Mouse (Mus musculus): ENCODE results near the gene 1700030K09Rik. TPM values are rescaled to one million over a fixed set of nuclear protein-coding genes. Genes with fewer than 3 reads are reported as not detected.
A peak's percentile ranks its signal among the peaks of the same experiment; 100 is the strongest.

The 1700030K09Rik gene
- polyA plus RNA-seq, 1 experiment, result 10.9 TPM

- H3K27me3 ChIP-seq (ENCODE audit: control insufficient read depth, insufficient read depth, low read length), result no peaks in the 10 kb centered on the region
- DNase-seq (ENCODE audit: low read depth in 1 of 2, low spot score in 2 of 2), result no peak
- 90% methylated on average over 6 of the region's 6 CpGs for WGBS
- peaks cover 48% of the 10 kb centered on the region for H3K36me3 ChIP-seq (ENCODE audit: control insufficient read depth, insufficient read depth, low read length)
- no peak overlapping the region for H3K4me3 ChIP-seq (ENCODE audit: extremely low read depth, insufficient read depth, insufficient read length)
- TF ChIP-seq CTCF (IDR thresholded peaks at IDR 0.05; ENCODE audit: extremely low read depth, insufficient read depth, insufficient read length, insufficient replicate concordance) (no peak), POLR2A (IDR thresholded peaks at IDR 0.05; ENCODE audit: low read depth, low read length) (no peak)
- no peaks in the 10 kb centered on the region for H3K4me1 ChIP-seq (ENCODE audit: control insufficient read depth, insufficient read depth, insufficient read length)
- no peak overlapping the region for H3K27ac ChIP-seq (ENCODE audit: insufficient read depth, low read length)
Measured at GRCm38 (mm10) chr8:72458457-72458856, 14.8 kb downstream of the 1700030K09Rik start.

- no peak for TF ChIP-seq POLR2A (IDR thresholded peaks at IDR 0.05; ENCODE audit: low read depth, low read length)
- TF ChIP-seq CTCF (IDR thresholded peaks at IDR 0.05; ENCODE audit: extremely low read depth, insufficient read depth, insufficient read length, insufficient replicate concordance), result no peak
- H3K27me3 ChIP-seq (ENCODE audit: control insufficient read depth, insufficient read depth, low read length), result no peaks in the 10 kb centered on the region
- no peak overlapping the region for H3K4me3 ChIP-seq (ENCODE audit: extremely low read depth, insufficient read depth, insufficient read length)
- H3K36me3 ChIP-seq (ENCODE audit: control insufficient read depth, insufficient read depth, low read length), result peaks cover 56% of the 10 kb centered on the region
- WGBS, result 92% methylated on average over 4 of the region's 4 CpGs
- no peaks in the 10 kb centered on the region for H3K4me1 ChIP-seq (ENCODE audit: control insufficient read depth, insufficient read depth, insufficient read length)
- DNase-seq (ENCODE audit: low read depth in 1 of 2, low spot score in 2 of 2), result no peak
- H3K27ac ChIP-seq (ENCODE audit: insufficient read depth, low read length), result no peak overlapping the region
Measured at GRCm38 (mm10) chr8:72459881-72460533, 16.3 kb downstream of the 1700030K09Rik start.

GRCm38 (mm10) chr8:72464211-72464610 lies 20.5 kb downstream of the 1700030K09Rik start:
- WGBS, result 99% methylated on average over 10 of the region's 10 CpGs
- Histone ChIP-seq H3K36me3 (ENCODE audit: control insufficient read depth, insufficient read depth, low read length) (peaks cover 88% of the 10 kb centered on the region), H3K4me3 (ENCODE audit: extremely low read depth, insufficient read depth, insufficient read length) (no peak overlapping the region), H3K27me3 (ENCODE audit: control insufficient read depth, insufficient read depth, low read length) (no peaks in the 10 kb centered on the region), H3K27ac (ENCODE audit: insufficient read depth, low read length) (no peak overlapping the region), H3K4me1 (ENCODE audit: control insufficient read depth, insufficient read depth, insufficient read length) (no peaks in the 10 kb centered on the region)
- TF ChIP-seq POLR2A (IDR thresholded peaks at IDR 0.05; ENCODE audit: low read depth, low read length) (no peak), CTCF (IDR thresholded peaks at IDR 0.05; ENCODE audit: extremely low read depth, insufficient read depth, insufficient read length, insufficient replicate concordance) (no peak)
- no peak for DNase-seq (ENCODE audit: low read depth in 1 of 2, low spot score in 2 of 2)

GRCm38 (mm10) chr8:72469243-72469642 lies 25.6 kb downstream of the 1700030K09Rik start:
- H3K4me1 ChIP-seq (ENCODE audit: control insufficient read depth, insufficient read depth, insufficient read length), result peaks cover 2% of the 10 kb centered on the region; the same call in 1 of the 2 replicates
- WGBS, result 93% methylated on average over 2 of the region's 2 CpGs
- H3K27ac ChIP-seq (ENCODE audit: insufficient read depth, low read length), result no peak overlapping the region
- H3K27me3 ChIP-seq (ENCODE audit: control insufficient read depth, insufficient read depth, low read length), result no peaks in the 10 kb centered on the region
- TF ChIP-seq POLR2A (IDR thresholded peaks at IDR 0.05; ENCODE audit: low read depth, low read length) (no peak), CTCF (IDR thresholded peaks at IDR 0.05; ENCODE audit: extremely low read depth, insufficient read depth, insufficient read length, insufficient replicate concordance) (no peak)
- DNase-seq (ENCODE audit: low read depth in 1 of 2, low spot score in 2 of 2), result no peak
- H3K36me3 ChIP-seq (ENCODE audit: control insufficient read depth, insufficient read depth, low read length), result peaks cover 60% of the 10 kb centered on the region
- H3K4me3 ChIP-seq (ENCODE audit: extremely low read depth, insufficient read depth, insufficient read length), result no peak overlapping the region

GRCm38 (mm10) chr8:72469984-72470383 lies 26.3 kb downstream of the 1700030K09Rik start:
- peaks cover 55% of the 10 kb centered on the region for H3K36me3 ChIP-seq (ENCODE audit: control insufficient read depth, insufficient read depth, low read length)

GRCm38 (mm10) chr8:72470684-72471083 lies 27.0 kb downstream of the 1700030K09Rik start:
- no peak for DNase-seq (ENCODE audit: low read depth in 1 of 2, low spot score in 2 of 2)

More at GRCm38 (mm10) chr8:72469984-72470383, 26.3 kb downstream of the 1700030K09Rik start:
- TF ChIP-seq POLR2A (IDR thresholded peaks at IDR 0.05; ENCODE audit: low read depth, low read length) (no peak), CTCF (IDR thresholded peaks at IDR 0.05; ENCODE audit: extremely low read depth, insufficient read depth, insufficient read length, insufficient replicate concordance) (no peak)
- peaks cover 2% of the 10 kb centered on the region for H3K4me1 ChIP-seq (ENCODE audit: control insufficient read depth, insufficient read depth, insufficient read length)
- no peak overlapping the region for H3K4me3 ChIP-seq (ENCODE audit: extremely low read depth, insufficient read depth, insufficient read length)
- no peaks in the 10 kb centered on the region for H3K27me3 ChIP-seq (ENCODE audit: control insufficient read depth, insufficient read depth, low read length)
- 96% methylated on average over 8 of the region's 8 CpGs for WGBS
- no peak for DNase-seq (ENCODE audit: low read depth in 1 of 2, low spot score in 2 of 2)
- no peak overlapping the region for H3K27ac ChIP-seq (ENCODE audit: insufficient read depth, low read length)

GRCm38 (mm10) chr8:72474826-72475546 lies 31.3 kb downstream of the 1700030K09Rik start, which contains the start of gene Cherp:
Cherp (minus strand) TSS chr8:72475226.
- H3K4me3 ChIP-seq (ENCODE audit: extremely low read depth, insufficient read depth, insufficient read length), result peak within 1 kb of the TSS; percentile 95
- peaks cover 7% of the 10 kb centered on the region for H3K4me1 ChIP-seq (ENCODE audit: control insufficient read depth, insufficient read depth, insufficient read length)
- under 1% methylated on average over 78 of the region's 80 CpGs for WGBS
- H3K36me3 ChIP-seq (ENCODE audit: control insufficient read depth, insufficient read depth, low read length), result peaks cover 9% of the 10 kb centered on the region
- no peak for TF ChIP-seq CTCF (IDR thresholded peaks at IDR 0.05; ENCODE audit: extremely low read depth, insufficient read depth, insufficient read length, insufficient replicate concordance)
- TF ChIP-seq POLR2A (IDR thresholded peaks at IDR 0.05; ENCODE audit: low read depth, low read length), result peak; percentile 77
- DNase-seq (ENCODE audit: low read depth in 1 of 2, low spot score in 2 of 2), result peak; percentile 97
- H3K27ac ChIP-seq (ENCODE audit: insufficient read depth, low read length), result peak within 1 kb of the TSS; percentile 92
- no peaks in the 10 kb centered on the region for H3K27me3 ChIP-seq (ENCODE audit: control insufficient read depth, insufficient read depth, low read length)

More at GRCm38 (mm10) chr8:72470684-72471083, 27.0 kb downstream of the 1700030K09Rik start:
- TF ChIP-seq CTCF (IDR thresholded peaks at IDR 0.05; ENCODE audit: extremely low read depth, insufficient read depth, insufficient read length, insufficient replicate concordance), result no peak
- no peaks in the 10 kb centered on the region for H3K27me3 ChIP-seq (ENCODE audit: control insufficient read depth, insufficient read depth, low read length)
- H3K36me3 ChIP-seq (ENCODE audit: control insufficient read depth, insufficient read depth, low read length), result peaks cover 48% of the 10 kb centered on the region
- no peak overlapping the region for H3K27ac ChIP-seq (ENCODE audit: insufficient read depth, low read length)
- H3K4me1 ChIP-seq (ENCODE audit: control insufficient read depth, insufficient read depth, insufficient read length), result peaks cover 2% of the 10 kb centered on the region
- 93% methylated on average over 7 of the region's 7 CpGs for WGBS
- no peak overlapping the region for H3K4me3 ChIP-seq (ENCODE audit: extremely low read depth, insufficient read depth, insufficient read length)
